Mouse (Mus musculus): ENCODE data around the gene Zfyve27.

DNA sequence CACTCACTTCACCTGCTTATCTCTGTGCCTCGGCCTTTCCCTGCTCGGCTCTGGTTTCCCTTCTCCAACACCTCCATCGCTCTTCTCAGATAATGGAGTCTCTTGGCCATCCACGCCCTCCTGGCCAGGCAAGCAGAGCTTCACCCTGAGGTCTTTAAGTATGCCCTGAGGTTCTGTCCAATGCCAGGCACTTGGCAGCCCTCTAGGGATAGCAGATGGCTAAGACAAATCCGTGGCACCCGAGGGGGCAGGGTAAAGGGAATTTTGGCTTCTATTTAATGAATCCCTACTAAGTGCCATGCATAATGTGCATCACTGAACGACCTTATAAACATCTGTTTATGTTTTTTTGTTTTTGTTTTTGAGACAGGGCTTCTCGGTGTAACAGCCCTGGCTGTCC, 38.7 kb downstream of the Zfyve27 start:
- TF ChIP-seq CTCF (IDR thresholded peaks at IDR 0.05; ENCODE audit: low read depth, low read length) (no peak), POLR2A (IDR thresholded peaks at IDR 0.05; ENCODE audit: extremely low read depth, insufficient read depth, low read length) (no peak)
